Mouse (Mus musculus) mesoderm, embryonic 11.5 days (tissue): ENCODE data around the gene Rassf8.

Source experiments
- DNase-seq: peaks from one replicate; pipeline ENCODE4 v3.0.0-alpha.2; 2012; ENCODE audit warnings: low read depth, low spot score

Rassf8 gene

DNA sequence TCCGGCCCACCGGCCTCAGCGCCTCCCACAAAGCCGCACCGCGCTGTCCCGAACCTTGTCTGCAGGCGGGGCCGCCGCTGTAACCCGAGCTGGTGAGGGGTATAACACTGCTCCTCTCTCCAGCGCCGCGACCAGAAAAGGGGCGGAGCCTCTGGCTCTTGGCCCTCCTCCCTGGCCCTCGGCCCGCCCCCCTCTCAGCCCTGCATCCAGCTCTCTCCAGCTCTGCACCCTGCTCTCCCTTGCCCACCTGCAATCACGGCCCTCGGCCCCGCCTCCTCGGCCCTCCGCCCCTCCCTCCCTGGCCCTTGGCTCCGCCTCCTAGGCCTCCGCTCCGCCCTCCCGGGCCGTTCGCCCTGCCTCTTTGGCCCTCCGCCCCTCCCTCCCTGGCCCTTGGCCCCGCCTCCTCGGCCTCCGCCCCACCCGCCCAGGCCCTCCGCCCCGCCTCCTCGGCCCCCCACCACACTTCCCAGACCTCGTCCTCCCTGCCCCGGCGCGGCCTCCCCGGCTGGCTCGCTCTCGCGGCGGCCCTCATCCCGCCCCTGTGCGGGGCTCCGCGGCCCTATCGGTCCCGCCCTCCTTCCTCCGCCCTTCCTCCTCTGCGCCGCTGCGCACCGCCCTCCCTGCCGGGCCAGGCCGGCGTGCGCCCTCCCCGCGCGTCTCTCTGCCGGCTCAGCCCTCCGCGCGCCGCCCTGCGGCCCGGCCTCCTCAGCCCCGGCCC lies at the start of gene Rassf8:
TSS of gene Rassf8 (plus strand) at position 617 of the 718 bp plus-strand sequence.
- peak; percentile 95 for DNase-seq

- DNase-seq, result no peak
Observed at GRCm38 (mm10) chr6:145701021-145701540, 45.5 kb upstream of the Rassf8 start.

- DNase-seq, result no peak
Observed at GRCm38 (mm10) chr6:145703667-145704066, 42.9 kb upstream of the Rassf8 start.

DNA sequence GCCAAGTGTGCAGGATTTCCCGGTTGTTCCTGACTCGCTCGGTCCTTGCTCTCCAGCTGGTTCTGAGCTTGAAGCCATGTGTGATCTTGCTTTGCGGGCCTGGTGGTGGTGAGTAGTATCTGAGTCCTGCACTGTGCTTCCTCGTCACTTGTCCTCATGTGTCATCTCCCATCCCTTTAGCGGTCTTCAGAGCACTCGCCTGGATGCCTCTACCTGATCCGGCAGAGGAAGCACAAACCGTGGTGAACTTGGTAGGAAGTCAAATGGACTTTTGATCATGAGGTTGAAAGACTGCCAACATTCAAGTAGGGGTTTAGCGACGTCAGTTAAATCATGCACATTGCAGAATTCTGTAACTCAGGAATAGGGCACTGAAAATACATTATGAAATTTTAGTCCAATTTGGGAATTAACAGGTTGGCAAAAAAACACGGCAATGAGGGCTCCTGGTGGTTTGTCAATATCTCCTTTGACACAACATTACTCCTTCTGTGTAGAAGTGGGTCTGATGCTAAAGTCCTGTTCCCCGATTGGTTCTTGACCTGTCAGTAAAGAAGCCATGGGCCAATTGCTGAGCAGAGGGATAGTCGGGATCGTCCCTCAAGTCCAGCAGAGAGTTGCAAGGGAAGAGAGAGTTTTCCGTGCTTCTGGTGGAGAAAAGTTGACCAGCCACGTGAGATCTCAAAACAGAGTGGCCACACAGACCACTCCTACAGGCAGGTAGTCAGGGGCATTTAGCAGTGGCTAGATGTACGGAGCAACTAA lies 36.4 kb upstream of the Rassf8 start:
- no peak for DNase-seq

DNA sequence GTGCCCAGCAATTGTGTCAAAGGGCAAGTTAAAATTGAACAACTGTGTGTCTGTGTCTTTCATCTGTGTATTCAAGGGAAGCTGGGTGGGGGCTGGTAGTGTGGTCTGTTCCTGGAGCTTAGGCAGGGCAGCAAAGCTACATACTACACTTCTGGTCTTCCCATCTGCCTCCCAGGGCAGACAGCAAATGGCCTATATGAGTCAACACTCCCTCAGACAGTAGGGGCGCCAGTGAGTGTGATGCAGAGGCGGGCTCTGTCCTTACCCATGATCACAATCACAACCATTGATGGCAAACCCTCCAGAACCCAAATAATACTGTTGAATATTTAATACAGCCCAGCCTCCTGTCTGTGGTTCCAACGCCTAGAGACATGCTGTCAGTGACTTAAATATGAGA lies 35.8 kb upstream of the Rassf8 start:
- DNase-seq, result no peak

DNA sequence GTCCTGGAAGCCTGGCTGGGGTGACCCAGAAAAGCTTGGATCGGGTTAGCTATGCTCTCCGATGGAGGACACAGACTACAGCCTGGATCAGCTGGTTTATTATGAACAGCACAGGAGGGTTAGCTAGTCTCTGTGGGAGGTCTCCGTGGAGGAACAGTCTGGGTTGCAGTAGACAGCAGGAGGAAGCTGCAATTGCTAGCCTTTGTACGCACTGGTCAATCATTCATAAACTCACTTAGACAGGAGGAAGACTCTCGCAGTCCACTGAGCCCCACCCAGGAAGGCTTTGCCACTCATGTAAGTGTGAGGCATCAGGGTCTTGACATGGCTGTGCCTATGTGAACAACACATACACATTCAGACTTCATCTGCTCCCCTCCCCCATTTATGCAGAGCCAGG lies 35.2 kb upstream of the Rassf8 start:
- DNase-seq, result no peak

DNA sequence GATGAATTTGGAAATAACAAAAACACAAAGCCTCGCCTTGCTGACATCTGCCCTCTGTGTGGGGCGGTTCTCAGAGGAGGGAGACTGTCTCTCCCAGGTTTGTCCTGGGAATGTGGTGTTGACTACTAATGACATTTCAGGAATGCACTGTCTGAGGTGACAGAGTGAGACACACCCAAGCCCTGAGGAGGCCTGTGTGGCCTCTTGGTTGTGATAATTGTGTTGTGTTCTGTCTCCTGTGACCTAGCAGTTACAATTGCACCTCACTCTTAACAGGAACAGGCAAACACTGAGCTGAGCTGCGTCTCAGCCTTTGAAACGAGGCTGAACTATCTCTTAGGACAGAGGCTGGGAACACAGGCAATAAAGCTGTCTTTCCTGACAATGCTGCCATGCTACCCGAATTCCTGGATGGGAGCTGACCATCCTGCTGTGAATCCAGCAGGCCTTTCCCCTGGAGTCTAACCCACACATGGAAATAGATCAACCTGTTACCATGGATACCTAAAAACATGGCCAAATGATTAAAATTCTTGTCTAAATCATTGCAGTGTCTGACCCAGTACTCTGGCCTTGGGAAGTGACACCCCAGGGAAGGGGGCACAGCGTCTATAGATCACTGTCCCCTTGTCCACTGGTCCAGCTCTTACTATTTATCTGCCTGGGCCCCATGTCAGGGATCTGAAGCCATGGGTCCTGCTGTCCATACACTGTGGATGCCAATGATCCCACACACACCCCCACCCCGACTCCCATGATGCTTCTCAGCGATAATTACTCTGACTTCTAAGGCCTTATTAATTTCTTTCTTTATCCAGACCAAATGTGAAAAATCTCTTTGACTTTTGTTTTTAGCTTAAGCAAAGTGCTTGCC lies 33.1 kb upstream of the Rassf8 start:
- DNase-seq, result peak; percentile 80

DNA sequence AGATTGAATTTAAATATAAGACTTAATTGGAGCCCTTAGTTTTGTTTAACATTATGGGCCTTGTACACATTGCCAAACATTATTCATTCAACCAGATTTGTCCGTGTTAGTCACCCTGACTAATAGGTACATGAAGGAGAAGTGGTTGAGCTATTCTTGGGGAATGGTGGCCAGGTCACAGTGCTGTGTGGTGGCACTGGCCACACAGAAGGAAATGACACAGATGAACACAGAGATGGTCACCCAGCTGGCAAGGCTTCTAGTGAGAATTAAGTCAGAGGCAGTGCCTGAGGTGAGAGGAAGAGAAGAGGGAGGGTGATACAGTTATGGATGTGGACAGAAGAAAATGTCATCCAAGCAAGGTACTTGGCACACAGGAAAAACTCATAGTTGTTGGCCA lies 32.4 kb upstream of the Rassf8 start:
- DNase-seq, result no peak

- no peak for DNase-seq
Observed at GRCm38 (mm10) chr6:145722596-145722995, 24.0 kb upstream of the Rassf8 start.

GRCm38 (mm10) chr6:145723131-145723863 lies 23.3 kb upstream of the Rassf8 start:
- DNase-seq, result no peak

GRCm38 (mm10) chr6:145725849-145726248 lies 20.7 kb upstream of the Rassf8 start:
- DNase-seq, result no peak

DNA sequence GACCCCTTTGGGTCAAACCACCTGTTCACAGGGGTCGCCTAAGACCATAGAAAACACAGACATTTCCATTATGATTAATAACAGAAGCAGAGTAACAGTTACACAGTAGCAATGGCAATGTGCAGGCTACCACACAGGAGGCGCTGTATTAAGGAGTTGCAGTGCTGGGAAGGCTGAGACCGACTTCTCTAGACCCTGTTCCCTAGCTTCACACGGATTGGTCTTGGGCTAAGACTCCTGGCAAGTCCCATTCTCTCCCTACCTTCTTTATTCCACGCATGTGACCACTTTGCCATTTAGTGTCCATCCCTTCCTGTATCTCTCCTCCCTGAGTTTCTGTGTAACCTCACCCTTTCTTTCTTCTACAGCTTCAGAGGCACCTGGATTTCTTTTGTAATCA lies 19.6 kb upstream of the Rassf8 start:
- DNase-seq, result no peak

DNA sequence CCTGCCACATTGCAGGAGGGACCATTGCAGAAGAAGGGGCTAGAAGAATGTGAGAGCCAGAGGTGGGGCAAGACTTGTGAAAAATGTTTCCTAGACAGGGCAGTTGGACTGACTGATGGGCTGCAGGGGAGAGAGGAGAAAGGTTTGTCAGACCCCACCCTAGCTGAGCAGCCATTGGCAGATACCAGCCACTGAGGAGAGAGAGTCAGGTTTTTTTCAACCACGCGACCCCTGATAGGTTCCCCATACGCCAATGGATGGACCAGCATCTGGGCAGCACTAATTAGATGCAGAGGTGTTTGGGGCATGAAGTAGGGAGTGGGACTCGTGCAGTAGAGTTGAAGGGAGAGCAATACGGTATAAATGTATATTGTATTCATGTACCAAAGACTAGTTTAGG lies 13.7 kb upstream of the Rassf8 start:
- DNase-seq, result no peak

DNA sequence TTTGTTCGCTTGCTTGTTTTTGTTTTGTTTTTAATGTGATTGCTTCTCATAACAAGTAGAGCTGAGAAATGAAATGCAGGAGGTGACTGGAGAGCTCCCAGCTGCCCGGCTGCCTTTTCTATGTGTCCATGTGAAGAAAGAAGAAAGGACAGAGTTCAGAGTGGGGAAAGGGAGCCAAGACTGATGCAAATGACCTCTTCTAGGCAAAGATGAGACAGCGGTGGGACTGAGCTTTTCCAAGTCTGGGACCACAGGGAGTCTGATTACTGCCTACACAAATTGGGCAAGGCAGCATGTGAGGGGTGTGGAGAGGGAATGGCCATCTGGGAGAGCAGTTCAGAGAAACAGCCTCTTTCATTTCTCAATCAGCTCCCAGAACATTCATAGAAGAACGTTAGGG lies 13.3 kb upstream of the Rassf8 start:
- DNase-seq, result no peak

GRCm38 (mm10) chr6:145733911-145734310 lies 12.6 kb upstream of the Rassf8 start:
- no peak for DNase-seq

DNA sequence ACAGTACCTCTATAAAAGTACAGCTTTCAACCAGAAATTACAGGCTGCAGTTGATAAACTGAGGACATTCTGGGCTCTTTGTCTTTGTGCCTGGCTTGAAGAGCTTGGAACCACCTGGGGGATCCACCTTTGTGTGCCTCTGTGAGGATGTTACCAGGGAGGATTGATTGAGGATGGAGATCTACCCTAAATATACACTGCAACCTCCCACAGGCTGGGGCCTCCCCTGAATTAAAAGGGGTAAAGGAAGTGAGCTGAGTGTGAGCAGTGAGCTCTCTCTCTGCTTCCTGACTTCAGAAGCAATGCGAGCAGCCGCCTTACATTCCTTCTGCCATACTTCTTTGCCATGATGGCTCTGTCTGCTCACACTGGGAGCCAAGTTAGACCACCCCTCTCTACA lies 10.4 kb upstream of the Rassf8 start:
- DNase-seq, result no peak

- DNase-seq, result no peak
Observed at GRCm38 (mm10) chr6:145739231-145739630, 7.3 kb upstream of the Rassf8 start.

GRCm38 (mm10) chr6:145740011-145740410 lies 6.5 kb upstream of the Rassf8 start:
- no peak for DNase-seq

- no peak for DNase-seq
Observed at GRCm38 (mm10) chr6:145745291-145745690, 1.3 kb upstream of the Rassf8 start.

DNA sequence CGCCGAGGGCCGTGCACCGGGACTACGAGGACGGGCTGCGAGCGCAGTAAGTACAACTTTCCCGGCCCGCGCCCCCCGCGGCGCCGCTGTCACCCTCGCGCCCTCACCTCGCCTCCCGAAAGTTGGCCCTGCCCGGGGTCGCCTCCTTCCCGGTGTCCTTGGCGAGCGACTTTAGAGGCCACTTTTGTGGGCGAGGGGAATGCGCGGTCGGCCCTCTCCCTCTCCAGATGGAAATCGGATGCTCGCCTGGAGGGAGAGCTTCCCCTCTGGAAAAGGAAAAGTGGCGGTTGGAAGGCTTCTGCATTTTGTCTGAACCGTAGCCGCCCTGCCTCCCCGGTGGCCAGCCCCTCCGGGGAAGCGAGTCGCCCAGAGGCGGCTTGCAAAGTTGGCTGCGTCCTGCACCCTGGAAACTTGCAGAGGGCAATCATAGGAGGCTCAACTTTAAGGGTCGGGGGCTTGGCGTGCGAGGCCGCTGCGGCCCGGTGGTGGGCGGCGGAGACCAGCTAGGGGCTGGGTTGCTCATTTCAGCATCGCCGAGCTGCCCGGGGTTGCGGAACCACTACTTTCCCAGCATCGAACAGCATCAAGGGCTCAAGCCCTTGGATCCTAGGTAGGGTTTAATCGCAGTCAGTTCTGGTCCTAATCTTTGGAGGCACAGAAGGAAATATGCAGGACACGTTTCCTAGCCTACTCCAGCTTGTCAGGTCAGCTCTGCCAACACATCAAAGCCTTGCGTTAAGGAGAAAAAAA lies 548 bp downstream of the Rassf8 start:
- DNase-seq, result peak; percentile 51
